20 mouse cellular contexts compared by ENCODE assay signal in the genomic region with DNA sequence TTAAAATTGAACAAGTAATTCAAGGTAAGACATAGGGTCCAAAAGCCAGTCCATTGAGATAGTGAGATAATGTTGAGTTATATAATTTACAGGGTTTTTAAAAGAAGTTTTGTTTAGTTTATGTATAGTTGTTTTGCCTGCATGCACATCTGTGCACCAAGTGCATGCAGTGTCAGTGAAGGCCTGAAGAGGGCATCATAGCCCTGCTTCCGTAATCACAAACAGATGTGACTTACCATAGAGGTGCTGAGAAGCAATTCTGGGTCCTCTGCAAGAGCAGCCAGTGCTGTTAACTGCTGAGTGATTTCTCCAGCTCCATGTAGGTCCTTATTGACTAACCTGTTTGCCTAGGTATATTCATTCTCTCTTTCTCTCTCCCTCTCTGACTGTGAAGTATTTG. TPM values are rescaled to one million over a fixed set of nuclear protein-coding genes. Genes with fewer than 3 reads are reported as not detected.
DNase-seq lines count a peak whose midpoint lies in the region; ATAC-seq and TF ChIP-seq lines count a peak whose summit lies in the region.
"Had no signal": no experiment of that assay in that cellular context is flagged by ENCODE, and none has a peak within 500 bp of the region (broad histone marks: within the 10 kb centered on the region; RNA-seq: fewer than 3 reads in every experiment).

No protein-coding gene starts in this region.

- peak; percentile 27; the same call in 1 of the 2 replicates for TF ChIP-seq CTCF in hindbrain, postnatal 0 days (IDR thresholded peaks at IDR 0.05; ENCODE audit: low read depth)
- peak; percentile 28; the same call in 1 of the 2 replicates for TF ChIP-seq CTCF in lung, adult 2 months (IDR thresholded peaks at IDR 0.05; ENCODE audit: insufficient read depth, low read length)

- WGBS in hindbrain, postnatal 0 days, result 93% methylated on average over 1 of the region's 1 CpGs
- WGBS in hindbrain, embryonic 16.5 days, result 93% methylated on average over 1 of the region's 1 CpGs
- WGBS in lung, adult 2 months, result 84% methylated on average over 1 of the region's 1 CpGs

- H3K27me3 ChIP-seq in hindbrain, postnatal 0 days (ENCODE audit: insufficient read depth, low read length), result no peaks in the 10 kb centered on the region
- H3K27me3 ChIP-seq in hindbrain, embryonic 16.5 days (replicated peaks; ENCODE audit: control insufficient read depth, insufficient read depth, low read length), result no peaks in the 10 kb centered on the region
- H3K27me3 ChIP-seq: forebrain, embryonic 12.5 days; liver, embryonic 13.5 days; midbrain, embryonic 13.5 days; stomach, embryonic 15.5 days had no signal

- H3K4me3 ChIP-seq in hindbrain, postnatal 0 days (ENCODE audit: low read length), result no peak overlapping the region
- H3K4me3 ChIP-seq in hindbrain, embryonic 16.5 days (ENCODE audit: low read length), result no peak overlapping the region
- no peak overlapping the region for H3K4me3 ChIP-seq in lung, adult 2 months (replicated peaks; ENCODE audit: extremely low read depth, low read depth, low read length)
- H3K4me3 ChIP-seq: forebrain, embryonic 12.5 days; heart, embryonic 10.5 days; liver, embryonic 13.5 days; midbrain, embryonic 13.5 days; stomach, embryonic 15.5 days had no signal

- peaks cover 15% of the 10 kb centered on the region; the same call in 1 of the 2 replicates for H3K36me3 ChIP-seq in hindbrain, postnatal 0 days (ENCODE audit: insufficient read depth, low read length)
- peaks cover 12% of the 10 kb centered on the region; the same call in 1 of the 2 replicates for H3K36me3 ChIP-seq in hindbrain, embryonic 16.5 days (ENCODE audit: control insufficient read depth, insufficient read depth, low read length)

- no peaks in the 10 kb centered on the region for H3K9me3 ChIP-seq in hindbrain, postnatal 0 days (ENCODE audit: low read length)
- H3K9me3 ChIP-seq in hindbrain, embryonic 16.5 days (ENCODE audit: control insufficient read depth, low read length), result no peaks in the 10 kb centered on the region
- H3K9me3 ChIP-seq: forebrain, embryonic 12.5 days; heart, embryonic 10.5 days; liver, embryonic 13.5 days; midbrain, embryonic 13.5 days; stomach, embryonic 15.5 days had no signal

- no peak for DNase-seq in hindbrain, postnatal 0 days (ENCODE audit: low spot score)
- no peak for DNase-seq in lung, adult 2 months
- no peak for DNase-seq in lung, postnatal 14 days
- DNase-seq in MEL-GATA-1-ER (ENCODE audit: extremely low read depth, low read depth), result peak; percentile 12
- peak; percentile 41 for DNase-seq in induced T-regulatory cell, adult 2 months (ENCODE audit: low read depth)
- no peak for DNase-seq in spleen, postnatal 10 days (ENCODE audit: low spot score in 2 of 2)
- DNase-seq: adrenal gland, adult 2 months; cerebellum, adult 11-12 months; cerebellum, postnatal 36 days; heart, postnatal 14 days; kidney, postnatal 10 days; layer of hippocampus, adult 9-11 months; liver, embryonic 13.5 days; right cerebral cortex, postnatal 25 days had no signal

- no peak overlapping the region for H3K27ac ChIP-seq in hindbrain, postnatal 0 days
- no peak overlapping the region for H3K27ac ChIP-seq in hindbrain, embryonic 16.5 days (ENCODE audit: low read depth, low read length)
- H3K27ac ChIP-seq: forebrain, embryonic 12.5 days; heart, embryonic 10.5 days; midbrain, embryonic 13.5 days; stomach, embryonic 15.5 days had no signal

- H3K4me2 ChIP-seq in hindbrain, postnatal 0 days (ENCODE audit: low read depth, low read length), result no peak overlapping the region
- H3K4me2 ChIP-seq in hindbrain, embryonic 16.5 days (ENCODE audit: low read length), result no peak overlapping the region
- H3K4me2 ChIP-seq: forebrain, embryonic 12.5 days; liver, embryonic 13.5 days; midbrain, embryonic 13.5 days; stomach, embryonic 15.5 days had no signal

- ATAC-seq in hindbrain, postnatal 0 days, result no peak
- no peak for ATAC-seq in hindbrain, embryonic 16.5 days
- no peak for ATAC-seq in frontal cortex, adult (ENCODE audit: low TSS enrichment)
- ATAC-seq: midbrain, embryonic 13.5 days had no signal

- no peaks in the 10 kb centered on the region for H3K4me1 ChIP-seq in hindbrain, postnatal 0 days (ENCODE audit: insufficient read depth, low read length)
- H3K4me1 ChIP-seq in hindbrain, embryonic 16.5 days (ENCODE audit: control insufficient read depth, insufficient read depth, low read depth, low read length), result no peaks in the 10 kb centered on the region
- H3K4me1 ChIP-seq in lung, adult 2 months (ENCODE audit: control insufficient read depth, insufficient read depth, low read length), result no peaks in the 10 kb centered on the region
- H3K4me1 ChIP-seq: stomach, embryonic 15.5 days had no signal

- H3K9ac ChIP-seq in hindbrain, postnatal 0 days (replicated peaks; ENCODE audit: low read length), result no peak overlapping the region
- H3K9ac ChIP-seq in hindbrain, embryonic 16.5 days (ENCODE audit: low read depth, low read length), result no peak overlapping the region
- H3K9ac ChIP-seq: forebrain, embryonic 12.5 days; liver, embryonic 13.5 days; midbrain, embryonic 13.5 days; stomach, embryonic 15.5 days had no signal

- no peak for TF ChIP-seq POLR2A in lung, adult 2 months (IDR thresholded peaks at IDR 0.05; ENCODE audit: borderline replicate concordance, extremely low read depth, low read depth, low read length)

RNA-seq across cellular contexts. Expression of a gene that starts 6.4 kb away (rescaled TPM):
- total RNA-seq in hindbrain, postnatal 0 days (2014; rRNA removed), result 4.3 and 5.7 TPM in 2 replicates
- 23.5 and 27.4 TPM in 2 replicates for polyA plus RNA-seq in hindbrain, postnatal 0 days (2015; fragmentation: Nextera tagmentation; extraction: Ambion mirVana)
- 15.1 and 21.3 TPM in 2 replicates for polyA plus RNA-seq in hindbrain, embryonic 16.5 days (2015; fragmentation: Nextera tagmentation; extraction: Ambion mirVana)
- polyA plus RNA-seq in lung, adult 2 months (2012; rRNA removed), result 5.8 and 11.3 TPM in 2 replicates

RNA-seq across cellular contexts. Expression of a gene that starts 6.7 kb away (rescaled TPM):
- 71.3 and 83.2 TPM in 2 replicates for total RNA-seq in hindbrain, postnatal 0 days (2014; rRNA removed)
- polyA plus RNA-seq in hindbrain, postnatal 0 days (2015; fragmentation: Nextera tagmentation; extraction: Ambion mirVana), result 234 and 236 TPM in 2 replicates
- 238 and 242 TPM in 2 replicates for polyA plus RNA-seq in hindbrain, embryonic 16.5 days (2015; fragmentation: Nextera tagmentation; extraction: Ambion mirVana)
- polyA plus RNA-seq in lung, adult 2 months (2012; rRNA removed), result 16.7 and 23.5 TPM in 2 replicates

RNA-seq across cellular contexts. Expression of a gene that starts 36.0 kb away (rescaled TPM):
- total RNA-seq in hindbrain, postnatal 0 days (2014; rRNA removed), result 26.9 and 29.6 TPM in 2 replicates
- polyA plus RNA-seq in hindbrain, postnatal 0 days (2015; fragmentation: Nextera tagmentation; extraction: Ambion mirVana), result 14.9 and 15.3 TPM in 2 replicates
- polyA plus RNA-seq in hindbrain, embryonic 16.5 days (2015; fragmentation: Nextera tagmentation; extraction: Ambion mirVana), result 21.7 and 22.0 TPM in 2 replicates
- polyA plus RNA-seq in lung, adult 2 months (2012; rRNA removed), result 8.8 and 13.9 TPM in 2 replicates

RNA-seq across cellular contexts. Expression of a gene that starts 54.5 kb away (rescaled TPM):
- total RNA-seq in hindbrain, postnatal 0 days (2014; rRNA removed), result 1.9 and 3.3 TPM in 2 replicates
- polyA plus RNA-seq in hindbrain, postnatal 0 days (2015; fragmentation: Nextera tagmentation; extraction: Ambion mirVana), result 1.9 and 2.0 TPM in 2 replicates
- polyA plus RNA-seq in hindbrain, embryonic 16.5 days (2015; fragmentation: Nextera tagmentation; extraction: Ambion mirVana), result 1.7 and 1.9 TPM in 2 replicates
- polyA plus RNA-seq in lung, adult 2 months (2012; rRNA removed), result 2.8 TPM in 2 replicates

Comparison
In these comparisons a context has a peak if more than half of its experiments do, and no peak if none do; other contexts are left out.
1. DNase-seq: peak in MEL-GATA-1-ER (single experiment) and induced T-regulatory cell, adult 2 months (single experiment); none in hindbrain, postnatal 0 days (single experiment), lung, adult 2 months (single experiment), lung, postnatal 14 days (single experiment) and spleen, postnatal 10 days (0 of 2).